Mouse (Mus musculus) liver, embryonic 11.5 days (tissue): ENCODE measurements around the gene Ankmy2. TPM values are rescaled to one million over a fixed set of nuclear protein-coding genes. Genes with fewer than 3 reads are reported as not detected.

Source experiments
- ATAC-seq: fragments of 200-750 bp; cut with Nextera tagmentation; replicated peaks from 2 replicates; pipeline ENCODE4 v1.8.0; 2017; ENCODE audit warnings: moderate number of reproducible peaks, mild to moderate bottlenecking, moderate TSS enrichment, moderate library complexity; ENCODE audit not compliant: low FRiP score
- DNase-seq: peaks from one replicate; pipeline ENCODE4 v3.0.0-alpha.2; 2017; ENCODE audit warnings: low spot score
- H3K27ac ChIP-seq: fragments of 300-500 bp; sonication (generic); 2 replicates; pipeline ENCODE4 v1.5.1; 2014; ENCODE audit warnings: mild to moderate bottlenecking, low read depth, low read length, control low read depth
- H3K27me3 ChIP-seq: fragments of 300-500 bp; sonication (generic); replicated peaks from 2 replicates; pipeline ENCODE4 v1.6.1; 2014; ENCODE audit warnings: low read length, mixed read lengths; ENCODE audit not compliant: control insufficient read depth, insufficient read depth
- H3K36me3 ChIP-seq: fragments of 300-500 bp; sonication (generic); 2 replicates; pipeline ENCODE4 v1.6.1; 2014; ENCODE audit warnings: mild to moderate bottlenecking, low read length, moderate library complexity, mixed read lengths; ENCODE audit not compliant: control insufficient read depth, insufficient read depth
- H3K4me1 ChIP-seq: fragments of 300-500 bp; sonication (generic); replicated peaks from 2 replicates; pipeline ENCODE4 v1.6.1; 2014; ENCODE audit warnings: low read length, mixed read lengths; ENCODE audit not compliant: control insufficient read depth, insufficient read depth
- H3K4me2 ChIP-seq: fragments of 300-500 bp; sonication (generic); 2 replicates; pipeline ENCODE4 v1.6.1; 2014; ENCODE audit warnings: mild to moderate bottlenecking, control low read depth, moderate library complexity
- H3K4me3 ChIP-seq: fragments of 300-500 bp; sonication (generic); 2 replicates; pipeline ENCODE4 v1.5.1; 2014; ENCODE audit warnings: low read depth, low read length, control low read depth
- H3K9ac ChIP-seq: fragments of 300-500 bp; sonication (generic); 2 replicates; pipeline ENCODE4 v1.6.1; 2014; ENCODE audit warnings: low read depth, low read length, control low read depth
- H3K9me3 ChIP-seq: fragments of 300-500 bp; sonication (generic); 2 replicates; pipeline ENCODE4 v1.6.1; 2016; ENCODE audit warnings: low read length, inconsistent platforms, mixed read lengths; ENCODE audit not compliant: control insufficient read depth
- WGBS: fragments of 180-500 bp; shearing (Covaris S2); extraction: QIAGEN DNeasy Blood & Tissue Kit; methylation state at CpG from one replicate; pipeline ENCODE4 v1.1.7; 2014; 5-methylcytosine and 5-hydroxymethylcytosine counted together
- polyA plus RNA-seq: library from polyadenylated mRNA; unstranded; fragments of >200 nt; fragmentation: Nextera tagmentation; extraction: Ambion mirVana; gene quantifications from 2 replicates; pipeline ENCODE4 v1.2.1, GENCODE M21; 2014

Gene Ankmy2
- polyA plus RNA-seq, 1 experiment from 2014 or later: 24.2 TPM

- WGBS: 72% methylated on average over 3 of the region's 3 CpGs
- no peak overlapping the region for H3K4me2 ChIP-seq
Observed at GRCm38 (mm10) chr12:36241171-36241570, 84.3 kb downstream of the Ankmy2 start.

More at GRCm38 (mm10) chr12:36241171-36241570, 84.3 kb downstream of the Ankmy2 start:
- no peak for DNase-seq
- no peaks in the 10 kb centered on the region for H3K4me1 ChIP-seq
- no peak overlapping the region for H3K4me3 ChIP-seq
- H3K27me3 ChIP-seq: no peaks in the 10 kb centered on the region
- ATAC-seq: no peak
- H3K36me3 ChIP-seq: no peaks in the 10 kb centered on the region
- H3K9ac ChIP-seq: no peak overlapping the region
- H3K9me3 ChIP-seq: no peaks in the 10 kb centered on the region
- no peak overlapping the region for H3K27ac ChIP-seq

Other genes with a start within 250 kb of the Ankmy2 start
- gene Agr3, start 231.5 kb upstream of the Ankmy2 start, polyA plus RNA-seq: not detected in 2 replicates
- gene Agr2, start 164.2 kb upstream of the Ankmy2 start, polyA plus RNA-seq: 0.22 and 0.25 TPM in 2 replicates
- gene Tspan13, start 114.6 kb upstream of the Ankmy2 start, polyA plus RNA-seq: 43.7 and 45.5 TPM in 2 replicates
- 181 and 200 TPM in 2 replicates for gene Bzw2, start 966 bp downstream of the Ankmy2 start, polyA plus RNA-seq
- gene Lrrc72, start 96.3 kb downstream of the Ankmy2 start, polyA plus RNA-seq: not detected in 2 replicates
- 0.63 and 1.3 TPM in 2 replicates for gene Sostdc1, start 157.0 kb downstream of the Ankmy2 start, polyA plus RNA-seq
- gene Ispd, start 224.3 kb downstream of the Ankmy2 start, polyA plus RNA-seq: 5.0 and 5.7 TPM in 2 replicates
- 0.63 and 0.94 TPM in 2 replicates for gene D630036H23Rik, start 225.1 kb downstream of the Ankmy2 start, polyA plus RNA-seq